Mouse (Mus musculus) CD4-positive helper T cell, adult 2 months (primary cell): Measurements from ENCODE around the gene Gm33543.

Source experiments
- DNase-seq: peaks from one replicate; pipeline ENCODE4 v3.0.0-alpha.2; 2012; ENCODE audit warnings: low read depth, missing footprints, low spot score

The Gm33543 gene

DNA sequence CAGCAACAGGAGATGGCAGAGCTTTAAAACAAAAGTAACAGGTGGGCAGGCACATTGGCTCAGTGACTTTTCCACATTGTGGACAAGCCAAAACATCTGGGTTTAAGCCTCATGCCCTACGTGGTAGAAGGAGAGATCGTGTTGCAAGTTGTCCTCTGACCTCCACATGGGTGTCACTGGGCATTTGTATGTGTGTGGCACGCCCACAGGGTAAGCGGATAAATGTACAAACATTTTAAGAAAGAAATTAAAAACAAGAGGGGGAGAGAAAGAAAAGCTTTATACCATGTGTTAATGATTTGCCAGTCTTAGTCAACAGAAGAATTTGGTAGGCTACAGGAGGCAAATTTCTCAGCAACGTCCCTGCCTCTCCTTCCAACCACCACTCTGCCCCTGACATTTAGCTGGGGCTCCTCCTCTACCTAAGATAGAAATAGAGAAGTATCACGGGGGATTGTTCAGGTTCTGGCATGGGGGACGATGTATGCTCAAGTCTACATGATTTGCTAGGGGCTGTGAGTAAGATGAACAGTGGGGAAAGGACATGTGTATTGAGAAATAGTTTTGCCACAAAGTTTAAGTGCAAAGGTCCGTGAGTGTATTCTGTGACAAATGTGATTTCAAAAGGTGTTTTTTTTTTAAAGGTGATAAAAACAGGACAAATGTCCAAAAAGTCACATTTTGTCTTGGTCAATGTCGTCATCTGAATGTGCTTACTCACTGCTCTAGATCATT, 6.0 kb downstream of the Gm33543 start:
- DNase-seq, result no peak

DNA sequence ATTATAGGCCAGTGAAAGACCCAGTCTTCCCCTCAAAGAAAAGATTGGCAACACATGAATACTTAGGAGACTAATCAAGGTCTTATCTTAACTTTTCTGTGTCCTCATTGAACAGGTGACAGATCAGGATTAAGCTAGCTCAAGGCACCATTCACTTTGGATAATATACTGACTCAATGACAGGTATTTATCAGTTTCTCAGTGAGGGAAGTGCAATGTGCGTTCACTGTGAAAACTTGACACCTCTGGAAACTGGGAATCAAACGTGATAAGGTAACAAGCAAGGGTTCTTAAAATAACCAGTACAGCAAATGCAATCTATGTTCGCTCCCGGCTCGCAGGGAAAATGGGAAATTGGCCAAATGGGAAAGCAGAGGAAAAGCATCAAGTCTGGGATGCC, 11.8 kb downstream of the Gm33543 start:
- DNase-seq, result no peak

DNA sequence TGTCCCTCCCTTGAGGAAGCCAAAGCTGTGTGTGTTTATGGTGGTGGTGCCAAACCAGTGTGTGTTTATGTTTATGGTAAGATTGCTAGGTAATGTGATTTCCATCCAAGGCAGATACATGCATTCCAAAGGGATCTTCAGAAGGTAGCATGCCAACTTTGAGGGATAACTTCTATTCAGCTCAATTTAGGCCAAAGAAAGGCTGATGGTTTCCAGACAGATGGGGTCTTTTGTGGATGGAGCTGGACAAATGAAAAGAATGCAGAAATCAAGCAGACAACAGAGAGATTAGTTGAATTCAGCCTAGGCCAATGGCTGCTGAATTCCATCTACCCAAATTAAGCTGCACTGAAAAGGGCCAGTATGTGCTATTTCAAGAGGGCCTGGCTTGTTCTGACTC, 13.3 kb downstream of the Gm33543 start:
- no peak for DNase-seq

DNA sequence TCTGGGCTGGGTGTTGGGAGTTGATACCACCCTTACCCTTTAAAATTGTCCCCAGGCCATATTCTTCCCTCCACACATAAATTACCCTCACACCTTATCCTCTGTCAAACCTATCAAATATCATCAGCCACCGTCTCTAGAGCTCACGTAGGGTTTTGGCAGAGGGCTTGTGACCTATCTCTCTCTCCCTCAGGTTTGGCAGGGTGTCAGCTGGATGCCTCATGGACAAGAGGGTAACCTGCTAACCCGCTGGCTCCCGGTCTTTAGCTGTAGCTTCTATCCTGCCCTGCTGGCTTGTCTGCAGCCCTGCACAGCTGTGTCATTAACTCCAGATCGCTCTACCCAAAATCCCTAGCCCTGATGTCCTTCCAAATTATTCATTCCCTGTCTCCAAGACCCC, 14.4 kb downstream of the Gm33543 start:
- no peak for DNase-seq

DNA sequence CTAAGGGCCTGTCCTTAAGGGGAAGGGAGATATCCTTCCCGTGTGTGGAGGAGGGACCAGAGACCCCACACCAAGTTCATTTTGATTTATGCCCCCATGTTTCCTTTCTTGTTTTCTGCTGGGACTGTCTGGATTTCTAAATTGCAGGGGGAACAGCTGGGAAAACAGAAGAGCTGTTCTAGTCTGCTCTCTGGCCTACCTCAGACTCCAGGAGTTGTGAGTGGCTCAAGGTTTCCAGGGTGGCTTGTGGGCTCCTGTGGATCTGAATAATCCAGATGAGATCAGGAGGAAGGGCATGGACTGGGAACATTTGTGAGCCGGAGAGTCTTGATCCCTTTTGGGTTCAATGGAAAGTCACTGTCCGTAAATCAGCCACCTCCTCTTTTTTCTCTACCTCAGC, 17.1 kb downstream of the Gm33543 start:
- no peak for DNase-seq

DNA sequence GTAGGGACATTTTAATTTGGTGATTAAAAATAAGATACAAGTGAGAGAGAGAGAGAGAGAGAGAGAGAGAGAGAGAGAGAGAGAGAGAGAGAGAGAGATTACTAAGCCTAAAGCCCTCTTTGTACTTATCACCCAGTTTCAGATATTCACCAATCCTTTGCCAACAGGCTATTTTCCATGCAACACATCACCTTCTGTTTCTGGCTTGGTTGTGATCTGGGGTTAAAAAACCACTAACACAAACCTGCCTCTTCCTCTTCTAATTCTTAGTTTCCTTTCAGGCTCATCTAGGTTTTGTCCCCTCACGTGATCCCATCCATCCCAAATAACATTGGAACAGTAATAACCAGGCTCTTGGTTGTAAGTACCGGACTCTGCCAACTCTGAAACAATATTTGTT, 24.2 kb downstream of the Gm33543 start:
- no peak for DNase-seq

DNA sequence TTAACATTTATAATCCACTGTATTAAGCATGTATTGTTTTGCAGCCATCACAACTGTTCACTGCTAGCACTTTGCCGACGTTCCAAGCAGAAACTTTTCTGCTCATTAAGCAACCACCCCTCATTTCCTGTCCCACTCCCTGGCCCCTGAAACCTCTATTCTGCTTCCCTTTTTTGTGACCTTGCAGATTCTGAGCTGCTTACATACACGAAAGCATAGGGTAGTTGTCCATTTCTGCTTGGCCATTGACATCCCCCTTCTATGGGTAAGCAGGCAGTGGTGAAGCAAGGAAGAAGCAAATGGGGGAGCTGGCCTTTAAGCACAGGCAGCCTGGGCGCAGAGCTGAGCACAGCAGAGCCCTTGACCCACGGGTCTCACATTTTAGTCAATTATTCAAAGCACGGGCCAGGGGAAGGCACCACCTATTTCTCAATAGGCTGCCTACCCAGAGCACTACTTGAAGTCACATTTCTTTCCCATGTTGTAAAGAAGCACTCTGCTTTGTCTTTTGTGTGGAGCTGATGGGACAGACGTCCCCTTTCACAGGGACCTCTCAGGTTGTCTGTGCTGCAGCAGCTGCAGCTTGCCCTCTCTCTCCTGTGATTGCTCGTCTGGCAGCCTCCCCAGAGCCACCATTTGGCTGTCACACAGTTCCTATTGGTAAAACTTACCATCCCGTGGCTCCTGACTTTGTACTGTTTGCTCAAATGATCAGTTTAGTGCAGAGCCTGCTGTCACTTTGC, 25.1 kb downstream of the Gm33543 start:
- no peak for DNase-seq

DNA sequence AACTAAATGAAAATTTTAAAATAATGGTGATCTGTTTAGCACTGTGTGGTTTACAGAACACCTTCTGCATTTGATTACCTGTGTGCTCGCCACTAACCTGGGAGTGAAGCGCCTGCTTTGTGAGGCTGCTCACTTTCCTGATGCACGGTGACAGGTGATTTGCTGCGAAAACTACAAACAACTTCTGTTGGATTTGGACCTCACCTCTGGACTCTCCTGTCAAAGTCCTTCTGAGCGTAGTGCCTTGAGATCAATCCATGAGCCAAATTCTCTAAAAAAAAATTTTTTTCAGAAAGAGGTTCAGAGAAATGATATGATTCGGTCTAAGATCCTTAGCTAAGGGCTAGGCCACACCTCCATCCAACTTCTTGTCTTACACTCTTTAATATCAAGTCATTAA, 28.4 kb downstream of the Gm33543 start:
- no peak for DNase-seq

DNA sequence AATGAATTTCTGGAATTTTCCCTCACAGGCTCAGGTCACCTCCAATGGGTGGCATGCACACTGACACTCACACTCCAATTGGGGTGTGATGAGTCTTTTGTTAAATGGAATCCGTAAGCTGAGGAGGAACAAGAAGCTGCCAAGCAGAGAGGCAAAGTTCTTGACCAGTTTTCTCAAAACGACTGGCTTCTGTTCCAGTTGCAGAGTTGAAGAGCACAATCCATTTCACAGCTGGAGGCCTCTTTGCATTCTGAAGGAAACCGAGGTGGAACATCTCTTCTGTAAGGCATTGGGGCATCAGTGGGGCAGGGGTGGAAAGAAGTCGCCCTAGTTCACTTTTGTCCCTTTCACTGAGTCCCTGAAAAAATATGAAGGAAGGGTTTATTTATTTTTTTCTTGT, 30.9 kb downstream of the Gm33543 start:
- DNase-seq, result no peak

DNA sequence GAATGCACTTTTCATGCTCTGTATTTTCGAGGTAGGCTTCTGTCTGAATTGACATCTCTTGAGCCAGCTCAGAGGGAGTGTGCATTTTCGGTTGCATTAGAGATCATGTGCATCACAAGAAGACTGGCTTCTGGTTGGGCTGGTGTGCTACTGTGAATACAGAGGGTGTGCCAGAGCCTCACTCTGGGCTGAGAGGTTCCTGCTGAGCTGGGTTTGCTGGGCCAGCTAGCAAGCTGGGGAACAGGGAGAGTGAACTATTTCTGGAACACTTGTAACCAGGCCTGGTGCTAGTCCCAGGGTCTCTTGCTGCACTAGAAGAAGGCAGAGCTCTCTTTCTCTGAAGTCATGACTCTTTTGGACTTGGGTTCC, 41.3 kb downstream of the Gm33543 start:
- DNase-seq, result no peak

DNA sequence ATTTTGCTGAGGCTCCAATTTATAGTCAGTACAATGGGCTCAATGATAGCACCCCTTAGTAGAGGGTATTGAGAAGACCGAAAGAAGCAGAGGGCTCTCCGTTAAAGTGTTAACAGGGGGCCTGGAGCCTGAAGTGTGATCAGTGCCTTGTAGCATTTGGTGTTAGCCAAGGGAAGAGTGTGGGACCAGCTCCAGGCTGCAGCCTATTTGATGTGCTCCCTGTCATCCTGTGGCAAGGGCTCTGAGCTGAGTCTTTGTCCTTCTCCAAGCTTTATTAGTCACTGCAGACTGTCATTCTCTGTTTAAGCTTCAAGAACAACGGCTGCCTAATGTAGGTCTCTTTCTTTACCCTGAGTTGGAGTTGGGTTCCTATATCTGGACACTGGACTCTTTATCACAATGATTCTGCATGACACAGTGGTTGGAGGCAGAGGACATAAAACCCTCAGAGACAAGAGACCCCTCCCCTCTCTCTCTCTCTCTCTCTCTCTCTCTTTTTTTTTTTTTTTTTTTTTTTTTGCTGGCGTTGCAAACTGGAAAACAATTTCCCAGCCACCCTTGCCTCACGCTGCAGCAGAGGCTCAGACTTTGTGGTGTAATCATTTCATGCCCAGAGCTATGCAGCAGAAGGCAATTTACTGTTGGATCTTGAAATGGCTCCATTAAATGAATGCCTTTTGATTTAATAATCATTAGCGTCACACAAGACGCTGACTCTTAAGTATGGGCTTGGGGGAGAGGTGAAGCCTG, 41.9 kb downstream of the Gm33543 start:
- DNase-seq, result no peak

DNA sequence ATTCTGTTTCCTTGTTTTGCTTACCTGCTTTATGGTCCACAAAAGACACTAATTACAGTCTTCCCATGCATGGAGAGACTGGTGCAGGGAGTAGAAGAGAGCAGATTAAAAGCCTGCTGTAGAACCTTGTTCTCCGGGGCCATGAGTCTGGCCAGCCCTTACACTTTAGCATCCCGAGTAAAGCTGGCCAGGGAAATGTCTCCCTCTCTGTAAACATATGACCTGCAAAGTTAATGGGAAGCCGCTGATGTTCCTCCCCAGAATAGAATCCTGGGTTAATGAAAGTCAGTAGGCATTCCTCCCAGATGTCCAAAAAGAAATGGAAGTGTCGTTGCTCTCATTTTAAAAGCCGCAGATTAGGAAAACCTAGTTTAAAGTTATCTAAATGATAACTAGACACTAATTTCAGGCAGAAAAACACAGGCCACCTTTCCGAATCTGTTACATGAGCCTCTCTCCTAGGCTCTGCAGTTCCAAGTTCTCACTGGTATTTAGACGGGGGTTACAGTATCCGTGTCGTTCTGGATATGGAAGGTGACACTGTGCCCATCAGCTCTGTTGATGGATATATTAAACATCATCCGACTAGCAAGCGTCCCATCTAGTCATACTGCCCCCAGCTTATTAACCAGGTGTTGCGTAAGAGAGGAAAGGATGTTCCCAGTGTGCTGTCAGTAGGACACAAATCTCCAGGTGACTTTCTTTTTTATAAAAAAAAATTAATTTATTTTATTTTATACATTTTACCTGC, 44.9 kb downstream of the Gm33543 start:
- no peak for DNase-seq

DNA sequence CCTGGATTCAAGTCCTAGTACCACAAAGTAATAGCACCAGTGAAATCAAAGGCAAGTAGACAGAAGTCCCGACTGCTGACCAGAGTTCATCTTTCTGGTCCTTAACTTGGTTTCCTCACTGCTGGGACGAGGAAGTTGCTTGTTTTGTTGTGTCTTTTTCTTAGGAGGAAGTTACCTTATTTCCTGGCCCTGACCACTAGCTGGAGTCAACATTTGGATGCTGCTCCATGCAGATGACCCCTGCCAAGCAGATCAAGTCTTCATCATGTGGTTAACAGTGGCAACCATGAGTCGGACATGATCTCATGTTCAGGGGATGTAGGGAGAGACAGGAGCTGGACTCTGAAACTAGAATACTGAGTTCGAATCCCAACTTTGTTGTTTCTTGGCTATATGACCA, 47.2 kb downstream of the Gm33543 start:
- no peak for DNase-seq

DNA sequence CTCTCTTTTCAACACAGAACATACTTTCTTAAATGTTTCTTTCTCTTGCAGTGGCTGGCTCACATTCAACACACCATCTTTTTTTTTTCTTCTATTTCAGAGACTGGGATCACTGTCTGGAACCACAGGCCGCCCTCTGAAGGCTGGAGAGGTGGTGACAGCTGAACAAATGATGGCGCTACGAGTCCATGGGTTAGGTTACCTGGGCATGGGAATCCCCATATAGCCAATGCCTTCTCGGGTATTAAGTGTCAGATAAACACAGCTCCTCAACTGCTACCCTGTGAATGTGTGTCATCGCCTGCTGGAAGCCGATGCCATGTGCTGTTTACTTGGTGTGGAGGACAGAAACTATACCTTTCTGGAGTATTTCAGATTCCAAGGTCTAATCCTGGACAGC, 48.0 kb downstream of the Gm33543 start:
- DNase-seq, result no peak

DNA sequence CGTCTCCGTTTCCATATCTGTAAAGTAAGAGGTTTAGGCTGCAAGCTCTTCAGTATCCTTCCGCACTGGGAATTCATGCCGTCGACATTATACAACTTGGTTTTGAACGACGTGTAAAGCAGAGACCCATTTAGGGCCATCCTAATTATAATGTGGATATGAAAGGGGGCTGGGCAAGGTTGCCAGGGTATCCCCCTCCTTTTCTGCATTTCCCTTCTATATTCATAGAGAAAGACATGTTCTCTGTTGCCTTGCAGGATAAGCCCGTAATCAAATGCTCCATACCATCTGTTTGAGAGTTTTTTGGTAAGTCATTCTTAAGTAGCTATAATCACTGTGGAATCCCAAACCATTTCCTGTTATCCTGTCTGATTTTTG, 51.3 kb downstream of the Gm33543 start:
- DNase-seq, result no peak

DNA sequence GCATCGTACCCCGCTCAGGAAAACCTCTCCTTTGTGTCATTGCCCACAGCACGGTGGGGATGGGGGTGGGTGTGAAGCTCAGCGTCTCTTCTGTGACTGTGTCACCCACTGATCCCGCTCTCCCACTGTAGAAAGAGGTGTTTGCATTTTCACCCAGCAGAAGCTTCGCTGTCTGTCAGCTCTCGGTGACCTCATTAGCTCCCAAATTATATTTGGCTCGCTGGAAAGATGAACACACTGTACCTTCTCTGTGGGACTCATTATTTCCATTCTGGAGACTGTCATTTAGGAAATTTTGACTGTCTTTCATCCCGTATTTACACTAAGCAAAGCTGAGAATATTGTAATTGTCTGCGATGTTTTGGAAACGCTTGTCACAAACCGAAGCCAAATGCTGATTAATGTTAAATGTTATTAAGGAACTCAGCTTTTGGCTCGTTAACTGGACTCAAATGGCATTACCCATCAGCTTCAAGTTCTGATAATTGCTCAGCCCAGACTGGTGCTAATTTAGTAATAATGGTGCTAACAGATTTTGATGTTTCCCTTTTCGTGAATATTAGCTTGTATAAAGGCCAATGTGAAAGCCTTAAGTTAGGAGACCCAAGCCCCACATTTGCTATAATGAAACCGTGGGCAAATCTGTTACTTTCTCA, 51.8 kb downstream of the Gm33543 start:
- DNase-seq, result no peak

DNA sequence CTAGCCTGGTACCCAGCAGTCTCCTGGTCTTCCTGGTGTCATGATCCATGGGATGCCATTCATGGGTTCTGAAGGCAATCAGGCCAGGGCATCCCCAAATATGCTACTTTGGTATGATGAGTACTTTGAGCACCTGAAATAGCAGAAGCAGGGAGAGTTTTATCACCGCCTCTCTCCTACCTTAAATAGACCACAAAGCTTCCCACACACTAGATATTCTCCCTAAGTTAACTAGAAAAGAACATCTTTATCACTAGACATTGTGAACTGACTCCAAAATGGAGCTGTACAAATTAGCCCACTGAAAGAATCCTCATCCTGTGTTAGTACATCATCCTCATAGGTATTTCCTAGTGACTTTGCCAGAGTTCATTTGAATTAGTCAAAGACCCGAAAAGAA, 55.6 kb downstream of the Gm33543 start:
- no peak for DNase-seq

DNA sequence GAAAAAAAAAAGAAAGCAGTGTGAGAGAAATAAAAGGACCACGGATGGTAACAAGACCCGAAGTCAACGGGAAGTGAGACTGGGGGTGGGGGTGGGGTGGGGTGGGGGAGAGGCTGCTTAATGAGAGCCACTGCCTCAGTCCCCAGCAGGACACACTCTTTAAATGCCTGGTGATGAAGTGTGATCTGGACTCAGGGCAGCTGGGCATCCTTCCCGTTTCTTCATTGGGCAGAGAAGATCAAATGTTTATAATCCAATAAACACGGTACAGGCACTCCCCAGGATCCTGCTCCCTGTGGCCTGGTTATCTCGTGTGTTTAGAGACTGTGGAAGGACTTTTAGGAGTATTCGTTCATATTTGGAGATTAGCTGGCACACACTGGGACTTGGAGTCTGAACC, 57.9 kb downstream of the Gm33543 start:
- no peak for DNase-seq

DNA sequence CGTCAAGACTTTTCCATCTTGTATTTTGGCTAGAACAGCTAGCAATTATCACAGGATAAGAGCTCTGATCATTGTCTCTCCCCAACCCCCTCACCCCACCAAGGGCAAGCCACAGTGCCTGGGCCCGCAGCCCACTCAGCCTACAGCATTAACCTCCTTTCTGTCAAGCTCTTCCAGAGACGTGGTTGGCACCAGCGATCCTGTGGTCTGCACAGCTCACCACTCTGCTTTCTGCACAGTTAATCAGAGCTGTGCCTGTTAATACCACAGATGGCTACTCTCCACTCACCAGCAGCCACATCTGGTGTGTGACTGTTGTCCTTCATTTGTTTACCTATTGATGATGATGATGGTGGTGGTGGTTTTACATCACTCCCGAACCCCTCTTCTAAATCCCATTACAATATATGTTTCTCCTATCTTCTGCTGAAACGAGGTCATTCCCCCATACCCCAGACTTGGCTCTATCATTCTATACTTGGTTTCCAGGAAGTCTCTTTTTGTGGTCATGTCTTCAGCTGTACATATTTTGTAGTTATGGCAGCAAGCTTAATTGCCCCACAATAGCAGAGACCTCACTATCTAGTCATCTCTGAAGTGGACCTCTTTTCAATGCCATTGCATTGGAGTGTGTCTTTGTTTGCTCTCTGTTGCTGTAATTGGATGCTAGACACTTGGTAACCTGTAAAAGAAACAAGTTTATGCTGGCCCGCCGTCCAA, 61.7 kb downstream of the Gm33543 start:
- no peak for DNase-seq

DNA sequence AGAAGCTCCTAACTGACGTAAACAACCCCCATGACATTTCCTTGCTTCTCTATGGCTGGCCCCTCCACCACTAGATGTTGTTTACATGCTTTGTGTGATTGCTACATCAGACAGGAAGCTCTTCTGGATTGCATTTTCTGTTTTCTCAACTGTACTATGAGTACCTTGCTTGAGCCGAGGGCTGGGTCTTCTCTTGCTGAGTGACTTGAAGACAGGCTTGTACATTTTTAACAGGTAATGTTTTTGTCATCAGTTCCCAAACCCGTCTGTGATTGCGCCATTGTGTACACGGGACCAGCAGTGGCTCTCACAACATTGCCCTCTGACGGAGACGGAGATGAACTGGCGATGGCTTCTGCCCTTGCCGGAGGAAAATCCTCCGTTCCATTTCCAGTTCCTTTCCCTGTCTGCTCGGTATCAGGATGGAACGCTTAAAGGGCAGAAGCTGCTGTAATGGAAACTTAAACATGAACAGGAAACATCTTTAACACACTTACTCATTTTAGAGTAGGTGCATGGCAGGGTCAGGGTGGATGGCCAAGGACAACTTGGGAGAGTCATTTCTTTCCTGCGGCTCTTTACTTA, 62.8 kb downstream of the Gm33543 start:
- DNase-seq, result peak; percentile 39

DNA sequence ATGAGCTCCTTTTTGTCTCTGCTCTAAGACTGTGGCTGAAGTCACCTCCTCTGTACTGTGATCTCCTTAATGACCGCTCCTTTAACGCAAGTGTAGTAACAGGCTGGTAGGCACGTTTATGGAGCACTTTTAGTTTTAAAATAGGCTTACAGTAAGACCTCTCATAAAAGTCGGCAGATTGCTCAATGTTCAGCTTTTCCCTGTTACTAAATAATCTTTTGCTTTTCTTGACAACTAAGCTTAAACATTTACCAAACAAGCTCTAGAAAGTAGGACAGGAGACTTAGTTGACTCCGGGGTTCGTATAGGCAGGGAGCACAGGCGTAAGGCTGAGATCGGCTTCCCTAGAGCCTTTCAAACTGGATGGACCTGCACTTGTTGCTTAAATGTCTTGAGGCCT, 64.1 kb downstream of the Gm33543 start:
- no peak for DNase-seq
